Mouse (Mus musculus): Measurements from ENCODE around the gene Rragc. TPM values are rescaled to one million over a fixed set of nuclear protein-coding genes. Genes with fewer than 3 reads are reported as not detected.

The Rragc gene
- total and polyA plus RNA-seq, 2 experiments from 2014 or later = 34.2 to 43.0 TPM

DNA sequence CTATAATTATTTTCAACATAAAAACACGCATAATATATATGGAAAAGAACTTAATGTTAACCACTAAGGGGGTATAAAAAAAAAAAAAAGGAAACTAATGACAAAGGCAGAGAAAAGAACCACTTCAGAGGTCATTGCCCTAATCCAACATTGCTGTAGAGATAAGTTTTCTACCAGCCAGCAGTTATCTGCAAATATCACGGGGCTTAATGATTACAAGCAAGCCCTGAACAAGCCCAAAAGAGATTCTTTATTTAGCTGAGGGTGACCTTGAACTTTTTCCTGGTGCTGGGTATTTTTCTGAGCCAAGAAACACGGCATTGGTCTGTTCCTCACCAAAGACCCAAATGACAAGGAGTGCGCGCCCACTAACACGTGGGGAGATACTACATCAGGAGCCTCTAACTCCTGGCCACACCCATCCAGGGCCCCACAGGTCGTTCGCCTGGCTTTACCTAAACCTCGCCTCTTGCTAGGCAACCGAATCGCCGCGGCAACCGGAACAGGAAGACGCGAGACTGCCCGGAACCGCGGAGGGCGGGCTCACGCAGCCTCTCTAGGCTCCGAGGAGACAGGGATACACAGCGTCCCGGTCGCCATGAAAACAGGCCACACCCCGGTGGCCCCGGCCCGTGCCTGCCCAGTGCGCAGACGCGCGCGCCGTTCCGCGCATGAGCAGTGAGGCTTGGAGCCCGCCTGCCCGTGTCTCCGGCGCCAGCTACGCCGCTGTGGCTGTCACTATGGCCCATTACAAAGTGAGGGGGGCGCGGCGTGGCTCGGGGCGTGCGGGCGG is 12.7 kb upstream of the Rragc start, which contains the start of gene Mycbp:
Gene Mycbp, plus strand, starts transcription at position 500 of the 793 bp plus-strand sequence.
- H3K27me3 ChIP-seq (ENCODE audit: control insufficient read depth, insufficient read depth, low read length) = no peaks in the 10 kb centered on the region
- peak within 1 kb of the TSS; percentile 76 for H3K27ac ChIP-seq (ENCODE audit: low read depth)
- peaks cover 6% of the 10 kb centered on the region for H3K36me3 ChIP-seq (replicated peaks; ENCODE audit: control insufficient read depth, insufficient read depth, low read length)
- no peaks in the 10 kb centered on the region for H3K9me3 ChIP-seq (replicated peaks; ENCODE audit: control insufficient read depth, low read length)
- peak within 1 kb of the TSS; percentile 63 for H3K9ac ChIP-seq (replicated peaks; ENCODE audit: low read depth, low read length)
- peak within 1 kb of the TSS; percentile 96 for H3K4me2 ChIP-seq (ENCODE audit: low read depth, low read length)
- peak within 1 kb of the TSS; percentile 74 for H3K4me3 ChIP-seq (ENCODE audit: low read depth, low read length)
- under 1% methylated on average over 42 of the region's 49 CpGs for WGBS
- no peak for TF ChIP-seq CTCF (IDR thresholded peaks at IDR 0.05; ENCODE audit: low read depth)
- TF ChIP-seq EP300 (IDR thresholded peaks at IDR 0.05; ENCODE audit: low read depth) = no peak
- peak; percentile 100 for ATAC-seq (ENCODE audit: insufficient read depth, low read depth)
- peak; percentile 97 for DNase-seq (ENCODE audit: low spot score)
- peaks cover 15% of the 10 kb centered on the region for H3K4me1 ChIP-seq (ENCODE audit: control insufficient read depth, insufficient read depth)

GRCm38 (mm10) chr4:123905126-123905668 is 12.0 kb upstream of the Rragc start:
- H3K4me3 ChIP-seq (ENCODE audit: low read depth, low read length) = peak overlapping the region; percentile 74
- H3K4me1 ChIP-seq (ENCODE audit: control insufficient read depth, insufficient read depth) = peaks cover 15% of the 10 kb centered on the region
- DNase-seq (ENCODE audit: low spot score) (no peak), ATAC-seq (ENCODE audit: insufficient read depth, low read depth) (no peak; the same call in 1 of the 2 replicates)
- H3K4me2 ChIP-seq (ENCODE audit: low read depth, low read length) = peak overlapping the region; percentile 96
- no peaks in the 10 kb centered on the region for H3K9me3 ChIP-seq (replicated peaks; ENCODE audit: control insufficient read depth, low read length)
- peak overlapping the region; percentile 71 for H3K27ac ChIP-seq (ENCODE audit: low read depth)
- H3K36me3 ChIP-seq (replicated peaks; ENCODE audit: control insufficient read depth, insufficient read depth, low read length) = peaks cover 6% of the 10 kb centered on the region
- H3K9ac ChIP-seq (replicated peaks; ENCODE audit: low read depth, low read length) = peak overlapping the region; percentile 63
- H3K27me3 ChIP-seq (ENCODE audit: control insufficient read depth, insufficient read depth, low read length) = no peaks in the 10 kb centered on the region
- under 1% methylated on average over 53 of the region's 53 CpGs for WGBS
- TF ChIP-seq EP300 (IDR thresholded peaks at IDR 0.05; ENCODE audit: low read depth) = no peak
- no peak for TF ChIP-seq CTCF (IDR thresholded peaks at IDR 0.05; ENCODE audit: low read depth)

GRCm38 (mm10) chr4:123911503-123911902 is 5.7 kb upstream of the Rragc start:
- Histone ChIP-seq H3K4me2 (ENCODE audit: low read depth, low read length) (no peak overlapping the region), H3K4me3 (ENCODE audit: low read depth, low read length) (no peak overlapping the region), H3K9ac (replicated peaks; ENCODE audit: low read depth, low read length) (no peak overlapping the region), H3K4me1 (ENCODE audit: control insufficient read depth, insufficient read depth) (peaks cover 13% of the 10 kb centered on the region; the same call in 1 of the 2 replicates), H3K27me3 (ENCODE audit: control insufficient read depth, insufficient read depth, low read length) (no peaks in the 10 kb centered on the region), H3K36me3 (replicated peaks; ENCODE audit: control insufficient read depth, insufficient read depth, low read length) (peaks cover 28% of the 10 kb centered on the region), H3K27ac (ENCODE audit: low read depth) (no peak overlapping the region), H3K9me3 (replicated peaks; ENCODE audit: control insufficient read depth, low read length) (no peaks in the 10 kb centered on the region)
- ATAC-seq (ENCODE audit: insufficient read depth, low read depth) (no peak), DNase-seq (ENCODE audit: low spot score) (no peak)
- 76% methylated on average over 4 of the region's 4 CpGs for WGBS
- TF ChIP-seq CTCF (IDR thresholded peaks at IDR 0.05; ENCODE audit: low read depth) (no peak), EP300 (IDR thresholded peaks at IDR 0.05; ENCODE audit: low read depth) (no peak)

- H3K4me2 ChIP-seq (ENCODE audit: low read depth, low read length) = no peak overlapping the region
- H3K9ac ChIP-seq (replicated peaks; ENCODE audit: low read depth, low read length) = no peak overlapping the region
- H3K4me3 ChIP-seq (ENCODE audit: low read depth, low read length) = no peak overlapping the region
- ATAC-seq (ENCODE audit: insufficient read depth, low read depth) = no peak
- no peaks in the 10 kb centered on the region for H3K9me3 ChIP-seq (replicated peaks; ENCODE audit: control insufficient read depth, low read length)
- H3K27ac ChIP-seq (ENCODE audit: low read depth) = peak overlapping the region; percentile 38; the same call in 1 of the 2 replicates
- no peaks in the 10 kb centered on the region for H3K27me3 ChIP-seq (ENCODE audit: control insufficient read depth, insufficient read depth, low read length)
- 24% methylated on average over 2 of the region's 2 CpGs for WGBS
- H3K36me3 ChIP-seq (replicated peaks; ENCODE audit: control insufficient read depth, insufficient read depth, low read length) = peaks cover 28% of the 10 kb centered on the region
- H3K4me1 ChIP-seq (ENCODE audit: control insufficient read depth, insufficient read depth) = peaks cover 17% of the 10 kb centered on the region; the same call in 1 of the 2 replicates
- DNase-seq (ENCODE audit: low spot score) = peak; percentile 21
- TF ChIP-seq EP300 (IDR thresholded peaks at IDR 0.05; ENCODE audit: low read depth) (no peak), CTCF (IDR thresholded peaks at IDR 0.05; ENCODE audit: low read depth) (no peak)
Observed at GRCm38 (mm10) chr4:123912431-123912830, 4.8 kb upstream of the Rragc start.

DNA sequence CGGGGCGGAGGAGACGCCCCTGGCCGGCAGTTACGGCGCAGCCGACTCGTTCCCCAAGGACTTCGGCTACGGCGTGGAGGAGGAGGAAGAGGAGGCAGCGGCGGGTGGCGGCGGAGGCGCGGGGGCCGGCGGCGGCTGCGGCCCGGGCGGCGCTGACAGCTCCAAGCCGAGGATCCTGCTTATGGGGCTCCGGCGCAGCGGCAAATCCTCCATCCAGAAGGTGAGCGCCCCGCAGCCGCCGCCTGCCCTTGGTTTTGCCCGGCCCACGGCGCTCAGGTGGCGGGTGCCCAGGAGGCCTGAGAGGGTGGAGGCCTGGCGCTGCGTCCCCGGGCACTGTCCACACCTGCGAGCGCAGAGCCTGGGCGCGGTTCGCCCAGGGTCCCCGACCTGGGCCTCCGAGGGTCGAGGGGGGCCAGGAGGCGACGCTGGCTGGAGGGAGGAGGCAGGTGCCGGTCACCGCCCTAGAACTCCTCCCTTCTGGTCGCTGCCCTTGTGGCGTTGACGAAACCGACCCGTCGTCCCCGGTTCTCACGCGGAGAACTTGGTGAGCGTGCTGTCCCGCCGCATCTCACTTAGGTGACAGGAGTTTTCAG is 398 bp downstream of the Rragc start, which contains the start of gene 4930535I16Rik:
Gene 4930535I16Rik, minus strand, starts transcription at position 475 of the 593 bp plus-strand sequence.
- no peaks in the 10 kb centered on the region for H3K9me3 ChIP-seq (replicated peaks; ENCODE audit: control insufficient read depth, low read length)
- peak within 1 kb of the TSS; percentile 86 for H3K4me2 ChIP-seq (ENCODE audit: low read depth, low read length)
- peak; percentile 19 for ATAC-seq (ENCODE audit: insufficient read depth, low read depth)
- peaks cover 29% of the 10 kb centered on the region for H3K36me3 ChIP-seq (replicated peaks; ENCODE audit: control insufficient read depth, insufficient read depth, low read length)
- no peaks in the 10 kb centered on the region for H3K27me3 ChIP-seq (ENCODE audit: control insufficient read depth, insufficient read depth, low read length)
- TF ChIP-seq EP300 (IDR thresholded peaks at IDR 0.05; ENCODE audit: low read depth) (no peak), CTCF (IDR thresholded peaks at IDR 0.05; ENCODE audit: low read depth) (no peak)
- peak within 1 kb of the TSS; percentile 93 for H3K4me3 ChIP-seq (ENCODE audit: low read depth, low read length)
- H3K4me1 ChIP-seq (ENCODE audit: control insufficient read depth, insufficient read depth) = peaks cover 24% of the 10 kb centered on the region
- WGBS = under 1% methylated on average over 47 of the region's 63 CpGs
- DNase-seq (ENCODE audit: low spot score) = peak; percentile 11
- H3K9ac ChIP-seq (replicated peaks; ENCODE audit: low read depth, low read length) = peak within 1 kb of the TSS; percentile 95
- H3K27ac ChIP-seq (ENCODE audit: low read depth) = peak within 1 kb of the TSS; percentile 89

Data from heart, postnatal 0 days (tissue).